ENCODE assay signal across 12 mouse cellular contexts in genomic region chr4:141524658-141525057, GRCm38 (mm10). TPM values are rescaled to one million over a fixed set of nuclear protein-coding genes. Genes with fewer than 3 reads are reported as not detected.
A peak's percentile ranks its signal among the peaks of the same experiment; 100 is the strongest.
DNase-seq lines count a peak whose midpoint lies in the region; ATAC-seq and TF ChIP-seq lines count a peak whose summit lies in the region.
"Had no signal": no experiment of that assay in that cellular context is flagged by ENCODE, and none has a peak within 500 bp of the region (broad histone marks: within the 10 kb centered on the region; RNA-seq: fewer than 3 reads in every experiment).

No protein-coding gene starts in this region.

- ATAC-seq in heart, embryonic 15.5 days (replicated peaks; ENCODE audit: insufficient number of reproducible peaks, insufficient read depth, low FRiP score, low read depth) = no peak; the same call in 1 of the 2 replicates
- peak; percentile 66 for ATAC-seq in liver, embryonic 14.5 days (ENCODE audit: insufficient read depth)

- TF ChIP-seq EP300 in liver, embryonic 14.5 days (IDR thresholded peaks at IDR 0.05; ENCODE audit: low read depth) = no peak

- no peaks in the 10 kb centered on the region for H3K27me3 ChIP-seq in heart, embryonic 15.5 days
- no peaks in the 10 kb centered on the region for H3K27me3 ChIP-seq in liver, embryonic 14.5 days (ENCODE audit: control insufficient read depth, insufficient read depth, low read length)

- H3K27ac ChIP-seq in heart, embryonic 15.5 days = peak overlapping the region; percentile 38
- no peak overlapping the region for H3K27ac ChIP-seq in liver, embryonic 14.5 days

- 13% methylated on average over 6 of the region's 6 CpGs for WGBS in heart, embryonic 15.5 days
- 20% methylated on average over 6 of the region's 6 CpGs for WGBS in liver, embryonic 14.5 days (ENCODE audit: insufficient replicate concordance)

- TF ChIP-seq CTCF in liver, embryonic 14.5 days (IDR thresholded peaks at IDR 0.05; ENCODE audit: low read depth) = no peak

- peak; percentile 58 to 83 for DNase-seq in adrenal gland, adult (ENCODE audit: inconsistent age in 2 of 2, low spot score in 1 of 2)
- DNase-seq in adrenal gland, adult 8-10 months = no peak
- no peak for DNase-seq in heart, postnatal 10 days
- peak; percentile 62 for DNase-seq in NIH3T3 (ENCODE audit: low read depth)
- DNase-seq in liver, embryonic 14.5 days (ENCODE audit: low read depth in 3 of 3, low spot score in 3 of 3) = no peak
- DNase-seq in left cerebral cortex, adult 18-20 months (ENCODE audit: low spot score in 2 of 2) = no peak
- no peak for DNase-seq in left cerebral cortex, postnatal 36 days (ENCODE audit: low spot score in 2 of 2)
- DNase-seq: cerebellum, postnatal 36 days; kidney, postnatal 10 days; lung, postnatal 36 days; thymus, postnatal 14 days had no signal

- H3K4me1 ChIP-seq in heart, embryonic 15.5 days (replicated peaks) = peaks cover 46% of the 10 kb centered on the region
- H3K4me1 ChIP-seq in liver, embryonic 14.5 days (replicated peaks; ENCODE audit: control insufficient read depth in 2 of 2, insufficient read depth in 2 of 2, low read length in 1 of 2) = peaks cover 14 to 27% of the 10 kb centered on the region in 2 experiments; a peak in 3 of 4 replicates

- H3K4me3 ChIP-seq in heart, embryonic 15.5 days = no peak overlapping the region
- H3K4me3 ChIP-seq in liver, embryonic 14.5 days (ENCODE audit: insufficient read depth in 1 of 2, low read depth in 2 of 2, low read length in 2 of 2) = no peak overlapping the region

- H3K9ac ChIP-seq in heart, embryonic 15.5 days = no peak overlapping the region
- no peak overlapping the region; the same call in 1 of the 2 replicates for H3K9ac ChIP-seq in liver, embryonic 14.5 days (replicated peaks)

- H3K36me3 ChIP-seq in heart, embryonic 15.5 days = peaks cover 20% of the 10 kb centered on the region
- H3K36me3 ChIP-seq in liver, embryonic 14.5 days (replicated peaks; ENCODE audit: control insufficient read depth, insufficient read depth, low read depth) = peaks cover 15% of the 10 kb centered on the region

- H3K4me2 ChIP-seq in heart, embryonic 15.5 days = no peak overlapping the region
- H3K4me2 ChIP-seq in liver, embryonic 14.5 days (ENCODE audit: low read depth) = peak overlapping the region; percentile 2; the same call in 1 of the 2 replicates

- intact Hi-C loops in heart, postnatal 10 days (cut with DNase I) = no loop called here
- intact Hi-C loops in left cerebral cortex, postnatal 36 days (cut with DNase I) = no loop called here

- no peaks in the 10 kb centered on the region for H3K9me3 ChIP-seq in heart, embryonic 15.5 days (replicated peaks)
- no peaks in the 10 kb centered on the region for H3K9me3 ChIP-seq in liver, embryonic 14.5 days (ENCODE audit: control insufficient read depth, low read length)

RNA-seq across cellular contexts. Expression of gene Spen, which starts 13.7 kb away (rescaled TPM):
- total RNA-seq in adrenal gland, adult 8-10 months (2022) = 10 to 100 TPM; 53.0 to 94.3 (median 63.4) TPM
- polyA plus RNA-seq in heart, embryonic 15.5 days (2015; fragmentation: Nextera tagmentation; extraction: Ambion mirVana) = 6.3 and 7.5 TPM in 2 replicates
- total RNA-seq in heart, postnatal 10 days (2021) = 10 to 100 TPM; 32.1 to 34.2 TPM
- polyA plus RNA-seq in liver, embryonic 14.5 days (2012; rRNA removed) = 2.5 and 4.0 TPM in 2 replicates
- 3.4 and 3.8 TPM in 2 replicates for polyA plus RNA-seq in liver, embryonic 14.5 days (2014; fragmentation: Nextera tagmentation; extraction: Ambion mirVana)
- total RNA-seq in left cerebral cortex, adult 18-20 months (2021) = 10 to 100 TPM; 58.4 to 60.6 TPM
- 10 to 100 TPM; 50.8 to 72.8 TPM for total RNA-seq in left cerebral cortex, postnatal 36 days (2021)

Comparison
In these comparisons a context has a peak if more than half of its experiments do, and no peak if none do; other contexts are left out.
1. DNase-seq: peak in adrenal gland, adult (2 of 2) and NIH3T3 (single experiment); none in adrenal gland, adult 8-10 months (single experiment), heart, postnatal 10 days (0 of 2), liver, embryonic 14.5 days (0 of 3), left cerebral cortex, adult 18-20 months (0 of 2) and left cerebral cortex, postnatal 36 days (0 of 2).